Mouse (Mus musculus): ENCODE results near the gene H2afj.

H2afj gene

GRCm38 (mm10) chr6:136806819-136807218, 1.2 kb upstream of the H2afj start:
- DNase-seq, result no peak

- DNase-seq, result peak; percentile 26
These were observed 540 bp upstream of the H2afj start for GRCm38 (mm10) chr6:136807395-136808013.

- DNase-seq, result peak; percentile 55
These were observed 595 bp downstream of the H2afj start for GRCm38 (mm10) chr6:136808631-136809046.

GRCm38 (mm10) chr6:136809077-136809476, 1.0 kb downstream of the H2afj start:
- DNase-seq, result peak; percentile 53

GRCm38 (mm10) chr6:136809673-136810072, 1.6 kb downstream of the H2afj start:
- DNase-seq, result peak; percentile 29

GRCm38 (mm10) chr6:136811196-136811595, 3.2 kb downstream of the H2afj start:
- DNase-seq, result no peak

- peak; percentile 19 for DNase-seq
These were observed 5.1 kb downstream of the H2afj start for GRCm38 (mm10) chr6:136813117-136813516.

GRCm38 (mm10) chr6:136815381-136815780, 7.3 kb downstream of the H2afj start:
- no peak for DNase-seq

GRCm38 (mm10) chr6:136816826-136817225, 8.8 kb downstream of the H2afj start:
- DNase-seq, result no peak

GRCm38 (mm10) chr6:136817549-136817948, 9.5 kb downstream of the H2afj start:
- no peak for DNase-seq

GRCm38 (mm10) chr6:136820381-136820780, 12.3 kb downstream of the H2afj start:
- DNase-seq, result no peak

GRCm38 (mm10) chr6:136821086-136821485, 13.0 kb downstream of the H2afj start:
- no peak for DNase-seq

GRCm38 (mm10) chr6:136824987-136825386, 16.9 kb downstream of the H2afj start:
- DNase-seq, result no peak

GRCm38 (mm10) chr6:136827116-136827515, 19.1 kb downstream of the H2afj start:
- DNase-seq, result no peak

- DNase-seq, result no peak
These were observed 19.5 kb downstream of the H2afj start, which contains the start of gene BC049715 for GRCm38 (mm10) chr6:136827516-136827880. Gene BC049715 (plus strand): TSS chr6:136827626.

- peak; percentile 94 for DNase-seq
These were observed 20.0 kb downstream of the H2afj start, which contains the start of gene Wbp11 for GRCm38 (mm10) chr6:136827881-136828561. Gene Wbp11 (minus strand): TSS chr6:136828233.

GRCm38 (mm10) chr6:136828681-136829080, 20.6 kb downstream of the H2afj start:
- no peak for DNase-seq

GRCm38 (mm10) chr6:136831712-136832111, 23.7 kb downstream of the H2afj start:
- DNase-seq, result peak; percentile 57

- DNase-seq, result no peak
These were observed 27.3 kb downstream of the H2afj start, which contains the start of gene Smco3 for GRCm38 (mm10) chr6:136835352-136835751. Gene Smco3 (minus strand): TSS chr6:136835452.

- DNase-seq, result no peak
These were observed 29.3 kb downstream of the H2afj start for GRCm38 (mm10) chr6:136837323-136837722.

GRCm38 (mm10) chr6:136844903-136845302, 36.9 kb downstream of the H2afj start:
- no peak for DNase-seq

- no peak for DNase-seq
These were observed 37.8 kb downstream of the H2afj start for GRCm38 (mm10) chr6:136845706-136846480.

GRCm38 (mm10) chr6:136847267-136847666, 39.2 kb downstream of the H2afj start:
- no peak for DNase-seq

GRCm38 (mm10) chr6:136847790-136848189, 39.7 kb downstream of the H2afj start:
- peak; percentile 71 for DNase-seq
